Mouse (Mus musculus) lung, postnatal 4 days (tissue): ENCODE measurements at regions not wholly inside any gene's neighbourhood (a gene's known extent, or its start where the extent isn't known, plus 50 kb on each side); places are given as distances from the start of the nearest gene placed in this dataset.

Experiments used
- DNase-seq, 2 experiments: peaks; one replicate each; pipeline ENCODE4 v3.0.0; 2021

DNA sequence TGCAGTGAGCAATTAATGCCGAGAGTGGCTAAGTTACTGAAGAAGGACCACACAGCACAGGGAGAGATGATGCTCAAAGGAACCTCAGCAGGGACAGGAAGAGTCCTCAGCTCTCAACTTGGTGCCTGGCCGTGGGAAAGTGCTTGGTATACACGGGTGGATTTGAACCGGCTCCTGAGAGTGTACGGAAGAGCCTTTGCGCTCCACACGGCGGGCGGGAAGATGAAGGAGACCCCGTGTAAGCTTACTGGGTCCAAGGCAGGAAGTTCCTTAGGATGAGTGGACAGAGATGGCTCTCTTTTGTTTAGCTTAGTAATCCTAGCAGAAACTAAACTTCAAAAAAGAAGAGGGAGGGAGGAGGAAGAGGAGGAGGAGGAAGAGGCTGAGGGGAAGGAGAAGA lies 73.8 kb upstream of the Cpm start:
- no peak for DNase-seq

- DNase-seq = no peak
Measured at GRCm38 (mm10) chr10:117555044-117555443, 74.3 kb upstream of the Cpm start.

GRCm38 (mm10) chr10:117554533-117554932 lies 74.8 kb upstream of the Cpm start:
- DNase-seq = no peak

- DNase-seq = no peak
Measured at GRCm38 (mm10) chr10:117553211-117554186, 75.8 kb upstream of the Cpm start.

GRCm38 (mm10) chr10:117552049-117552652 lies 77.1 kb upstream of the Cpm start:
- DNase-seq = no peak

DNA sequence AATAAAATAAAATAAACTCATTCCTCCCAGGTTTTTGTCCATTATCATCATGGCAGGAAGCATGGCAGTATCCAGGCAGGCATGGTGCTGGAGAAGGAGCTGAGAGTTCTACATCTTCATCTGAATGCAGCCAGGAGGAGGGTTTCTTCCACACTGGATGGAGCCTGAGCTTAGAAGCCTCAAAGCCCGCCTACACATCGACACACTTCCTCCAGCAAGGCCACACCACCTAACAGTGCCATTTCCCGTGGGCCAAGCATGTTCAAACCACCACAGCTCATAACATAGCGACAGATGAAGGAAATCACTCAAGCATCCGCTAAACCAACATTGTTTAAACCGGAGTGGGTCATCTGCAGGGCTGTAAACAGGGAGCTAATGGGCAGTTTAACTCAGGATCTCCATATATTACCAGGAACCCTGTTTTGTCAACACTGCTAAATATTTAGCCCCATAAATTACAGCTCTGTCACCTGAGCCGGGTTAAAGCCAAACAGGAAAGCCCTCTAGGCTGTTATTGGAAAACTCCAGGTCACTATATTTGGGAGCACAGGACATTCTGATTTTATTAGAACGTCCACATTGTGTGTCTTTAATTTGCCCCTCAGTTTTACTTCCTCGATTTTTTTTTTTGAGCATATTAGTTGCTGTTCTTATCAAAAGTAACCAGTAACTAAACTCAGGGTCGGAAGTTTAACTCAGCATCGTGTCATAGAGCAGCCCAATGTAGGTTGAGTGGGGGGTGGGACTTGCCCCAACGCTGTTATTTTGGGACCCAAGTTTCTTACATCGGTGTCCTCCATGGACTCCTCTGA lies 77.9 kb upstream of the Cpm start:
- no peak for DNase-seq

DNA sequence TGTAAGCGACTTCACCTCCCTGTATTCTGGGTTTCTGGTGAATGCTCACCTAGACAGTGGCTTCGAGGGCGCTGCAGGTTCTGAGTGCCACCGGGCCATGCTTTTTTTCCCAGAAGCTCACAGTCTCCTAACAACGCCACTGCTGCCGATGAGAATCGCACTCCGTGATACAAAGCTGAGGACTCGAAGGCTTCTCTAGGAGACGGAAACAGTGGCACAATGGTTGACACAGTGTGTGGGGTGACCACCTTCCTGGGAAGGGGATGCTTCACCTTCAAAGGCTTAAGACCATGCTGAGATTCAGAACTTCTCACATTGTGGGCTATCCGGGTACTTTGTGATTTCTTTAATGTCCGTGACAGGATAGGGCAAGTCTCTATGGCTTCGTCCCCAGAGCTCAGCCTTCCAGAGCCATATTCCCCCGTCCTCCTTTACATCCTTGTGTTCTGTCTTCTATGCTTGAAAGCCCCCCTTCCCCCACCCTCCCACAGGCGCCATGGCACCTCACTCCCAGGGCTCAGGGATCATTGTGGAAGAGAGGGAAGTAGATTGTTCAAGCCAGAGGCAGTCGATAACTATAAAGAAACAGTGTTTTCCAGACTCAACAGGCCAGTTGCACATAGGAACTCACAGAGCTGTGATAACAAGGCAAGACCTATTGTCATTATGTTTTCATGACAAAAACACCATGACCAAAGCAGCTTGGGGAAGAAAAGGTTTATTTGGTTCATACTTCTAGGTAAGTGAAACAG lies 79.3 kb upstream of the Cpm start:
- no peak for DNase-seq

DNA sequence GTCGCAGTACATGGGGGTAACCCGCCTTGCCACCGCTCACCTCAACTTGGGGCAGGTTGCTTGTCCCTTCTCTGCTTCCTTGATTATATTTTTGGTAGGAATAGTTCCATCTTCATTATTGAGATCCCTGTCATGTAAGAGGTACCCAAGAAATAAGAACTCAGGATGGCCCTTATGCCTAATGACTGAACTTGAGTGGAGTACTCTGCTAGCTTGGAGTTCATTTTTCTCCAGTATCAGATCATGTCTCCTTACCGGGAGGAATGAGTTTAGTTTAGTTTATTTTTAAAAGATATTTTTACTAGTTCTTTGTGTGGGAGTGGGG lies 79.8 kb upstream of the Cpm start:
- DNase-seq = no peak

- no peak for DNase-seq
Measured at GRCm38 (mm10) chr10:117548775-117549505, 80.4 kb upstream of the Cpm start.

- no peak for DNase-seq
Measured at GRCm38 (mm10) chr10:117548262-117548661, 81.0 kb upstream of the Cpm start.

DNA sequence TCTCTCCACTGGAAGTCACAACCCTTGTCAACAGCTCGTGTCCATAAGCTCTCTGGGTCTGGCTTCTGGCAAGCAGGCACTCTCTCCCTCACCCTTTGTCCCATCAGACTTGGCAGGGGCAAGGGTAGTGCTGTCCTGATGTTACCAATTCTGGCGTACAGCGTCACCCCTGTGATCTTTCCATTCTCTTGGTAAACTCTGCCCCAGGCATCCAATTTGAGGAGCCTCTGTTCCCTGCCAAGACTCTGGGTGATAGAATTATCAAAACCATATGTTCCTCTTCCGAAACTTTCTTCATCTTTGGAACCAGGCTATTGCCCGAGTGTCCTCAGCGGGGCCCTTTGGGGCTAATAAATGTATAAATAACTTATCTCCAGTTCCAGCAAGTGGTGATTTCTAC lies 82.0 kb upstream of the Cpm start:
- peak; percentile 43 to 78 for DNase-seq

GRCm38 (mm10) chr10:117545842-117546631 lies 83.3 kb upstream of the Cpm start:
- DNase-seq = no peak

DNA sequence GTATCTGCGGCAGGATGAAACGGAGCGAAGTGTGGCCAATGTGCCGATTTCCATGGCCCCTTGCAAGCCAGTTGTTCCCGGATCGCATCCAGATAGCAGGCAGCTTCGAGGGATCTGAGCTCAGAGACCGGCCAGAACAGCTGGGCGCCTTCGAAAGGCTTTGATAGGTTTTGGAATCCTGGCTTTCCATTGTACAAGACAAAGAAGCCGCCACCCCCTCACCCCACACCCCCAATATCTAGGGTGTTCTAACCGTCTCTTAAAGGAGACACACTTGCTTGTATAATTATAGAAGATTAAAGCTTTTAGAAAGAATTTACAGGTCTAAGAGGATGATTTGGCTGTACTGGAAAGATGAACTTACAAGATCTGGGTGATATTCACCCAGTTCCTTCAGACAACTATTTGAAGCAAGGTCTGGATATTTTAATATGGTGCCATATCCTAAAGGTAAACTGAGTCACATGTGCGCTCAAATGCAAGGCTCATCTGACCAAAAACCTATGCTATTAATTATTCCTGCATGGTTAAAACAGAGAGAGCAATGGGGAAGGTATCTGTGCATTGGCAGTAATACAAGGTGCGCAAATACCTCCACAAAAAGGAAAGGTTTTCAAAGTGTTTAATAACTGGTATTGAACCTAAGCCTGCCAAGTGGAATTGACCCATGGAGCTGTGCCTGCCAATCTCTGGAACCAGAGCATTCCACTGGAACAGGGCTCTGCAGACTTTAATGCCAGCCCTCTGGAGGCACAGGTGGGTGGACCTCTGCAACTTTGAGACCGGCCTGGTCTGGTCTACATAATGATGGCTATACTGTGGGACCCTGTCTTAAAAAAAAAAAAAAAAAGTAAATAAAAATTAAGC lies 84.4 kb upstream of the Cpm start:
- peak; percentile 22 to 63 for DNase-seq

- DNase-seq = no peak
Measured at GRCm38 (mm10) chr10:117543995-117544679, 85.2 kb upstream of the Cpm start.

DNA sequence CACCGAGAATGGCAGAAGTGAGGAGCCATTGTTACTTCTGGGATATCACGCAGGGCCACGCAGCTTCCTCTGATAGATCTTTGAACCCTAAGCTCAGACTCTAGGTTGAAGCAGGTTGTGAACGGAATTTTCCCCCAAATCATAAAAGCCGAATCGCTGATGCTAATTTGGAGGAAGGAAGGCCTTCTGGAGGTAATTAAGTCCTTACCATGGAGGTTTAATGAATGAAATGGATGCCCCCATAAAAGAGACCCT lies 85.7 kb upstream of the Cpm start:
- DNase-seq = no peak

DNA sequence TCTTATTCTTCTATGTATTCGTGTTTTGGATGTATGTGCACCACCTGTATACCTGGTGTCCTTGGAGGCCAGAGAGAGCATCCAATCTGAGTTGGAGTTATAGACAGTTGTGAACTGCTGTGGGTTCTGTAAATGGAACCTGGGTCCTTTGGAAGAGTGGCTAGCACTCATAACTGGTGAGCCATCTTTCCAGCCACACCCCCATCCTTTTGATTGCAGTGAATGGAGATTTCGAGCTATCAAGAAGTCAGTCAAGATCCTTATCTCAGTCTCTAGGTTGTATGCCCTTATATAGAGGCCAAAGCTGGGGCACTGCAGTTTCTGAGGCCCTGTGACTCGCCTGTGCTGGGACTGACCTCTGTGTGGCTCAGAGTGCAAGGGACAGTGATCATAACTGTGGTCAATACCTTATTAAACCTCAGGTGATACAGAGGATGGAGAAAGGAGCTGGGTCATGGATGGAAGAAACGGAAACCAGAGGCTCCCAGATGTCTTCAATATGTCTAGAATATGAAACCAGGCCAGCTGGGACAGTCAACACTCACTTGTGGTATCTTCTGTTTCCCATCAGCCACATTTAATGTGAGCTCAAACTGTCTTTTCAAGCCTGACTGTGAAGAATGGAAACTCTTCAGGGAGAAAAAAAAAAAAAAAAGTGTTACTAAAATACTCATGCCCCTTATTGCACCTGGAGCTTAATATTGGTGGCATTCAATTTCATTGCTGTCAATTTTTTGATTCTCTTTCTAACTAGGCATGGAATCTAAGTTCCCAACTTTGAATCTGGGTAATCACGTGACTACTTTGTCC lies 86.2 kb upstream of the Cpm start:
- no peak for DNase-seq

DNA sequence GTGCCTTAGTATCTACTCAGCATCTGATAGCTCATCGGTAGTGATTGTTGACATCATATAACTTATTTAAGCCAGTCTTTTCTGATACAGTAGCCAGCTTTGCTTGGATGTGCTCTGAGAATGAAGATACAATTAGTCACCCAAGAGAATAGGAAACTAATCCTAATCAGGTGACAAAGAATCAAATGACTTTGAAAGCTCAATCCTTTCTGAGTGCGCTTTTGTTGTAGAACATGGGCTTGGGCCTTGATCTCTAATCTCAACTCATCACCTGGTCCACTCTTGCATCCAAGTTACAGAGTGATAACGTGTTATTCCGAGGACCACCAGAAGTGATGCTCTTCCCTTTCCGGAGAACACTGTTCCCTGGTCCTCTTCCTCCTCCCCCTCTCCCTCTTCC lies 86.9 kb upstream of the Cpm start:
- no peak for DNase-seq

GRCm38 (mm10) chr10:117541487-117541886 lies 87.8 kb upstream of the Cpm start:
- DNase-seq = no peak
